Mouse (Mus musculus) megakaryocyte, embryonic 14.5 days (primary cell): ENCODE data around the gene Gm17651. TPM values are rescaled to one million over a fixed set of nuclear protein-coding genes. Genes with fewer than 3 reads are reported as not detected.
A peak's percentile ranks its signal among the peaks of the same experiment; 100 is the strongest.

ENCODE experiments used
- H3K27me3 ChIP-seq: replicated peaks from 2 replicates; pipeline ENCODE3; 2012; ENCODE audit warnings: inconsistent platforms
- H3K36me3 ChIP-seq: replicated peaks from 2 replicates; pipeline ENCODE3; 2012; ENCODE audit warnings: low read length, inconsistent platforms, mixed read lengths
- H3K4me1 ChIP-seq: 2 replicates; pipeline ENCODE4 v1.6.1; 2012; ENCODE audit warnings: inconsistent platforms
- H3K4me3 ChIP-seq: replicated peaks from 2 replicates; pipeline ENCODE3; 2012; ENCODE audit warnings: moderate library complexity, mild to moderate bottlenecking, inconsistent platforms
- H3K9me3 ChIP-seq: 2 replicates; pipeline ENCODE4 v1.6.1; 2012; ENCODE audit warnings: inconsistent platforms
- FLI1 ChIP-seq: IDR thresholded peaks from 2 replicates; pipeline ENCODE4 v1.6.1; 2012; ENCODE audit warnings: low read length, inconsistent platforms, mixed read lengths
- GATA1 ChIP-seq: IDR thresholded peaks from 3 replicates; pipeline ENCODE4 v1.6.1; 2012; ENCODE audit warnings: mixed read lengths, low read length, inconsistent platforms, borderline replicate concordance
- polyA plus RNA-seq: library from polyadenylated mRNA; stranded (reverse); fragments of >175 nt; gene quantifications from 2 replicates; pipeline ENCODE4 v1.2.3, GENCODE M21; 2012; ENCODE audit warnings: low replicate concordance; ENCODE audit not compliant: insufficient read depth

Gm17651 gene
- polyA plus RNA-seq, 1 experiment: not detected

GRCm38 (mm10) chr3:97634288-97634761 is 40.2 kb downstream of the Gm17651 start:
- H3K36me3 ChIP-seq: no peaks in the 10 kb centered on the region
- H3K27me3 ChIP-seq: no peaks in the 10 kb centered on the region

GRCm38 (mm10) chr3:97633456-97633855 is 41.0 kb downstream of the Gm17651 start:
- Histone ChIP-seq H3K9me3 (no peaks in the 10 kb centered on the region), H3K27me3 (no peaks in the 10 kb centered on the region), H3K36me3 (no peaks in the 10 kb centered on the region), H3K4me1 (peaks cover 7% of the 10 kb centered on the region), H3K4me3 (no peak overlapping the region)
- no peak for TF ChIP-seq FLI1
- TF ChIP-seq GATA1: no peak

More at GRCm38 (mm10) chr3:97634288-97634761, 40.2 kb downstream of the Gm17651 start:
- Histone ChIP-seq H3K9me3 (no peaks in the 10 kb centered on the region), H3K4me1 (no peaks in the 10 kb centered on the region; the same call in 1 of the 2 replicates), H3K4me3 (no peak overlapping the region)
- TF ChIP-seq FLI1: no peak
- TF ChIP-seq GATA1: no peak

GRCm38 (mm10) chr3:97631258-97631860 is 43.1 kb downstream of the Gm17651 start:
- TF ChIP-seq GATA1 (no peak), FLI1 (no peak)
- H3K27me3 ChIP-seq: no peaks in the 10 kb centered on the region
- peaks cover 13% of the 10 kb centered on the region for H3K4me1 ChIP-seq
- no peaks in the 10 kb centered on the region for H3K9me3 ChIP-seq
- no peak overlapping the region for H3K4me3 ChIP-seq
- H3K36me3 ChIP-seq: no peaks in the 10 kb centered on the region

GRCm38 (mm10) chr3:97630746-97631145 is 43.7 kb downstream of the Gm17651 start:
- Histone ChIP-seq H3K9me3 (no peaks in the 10 kb centered on the region), H3K36me3 (no peaks in the 10 kb centered on the region), H3K27me3 (no peaks in the 10 kb centered on the region), H3K4me3 (no peak overlapping the region), H3K4me1 (peaks cover 13% of the 10 kb centered on the region)
- TF ChIP-seq FLI1 (no peak), GATA1 (no peak)

- Histone ChIP-seq H3K27me3 (no peaks in the 10 kb centered on the region), H3K4me3 (no peak overlapping the region), H3K9me3 (no peaks in the 10 kb centered on the region), H3K36me3 (no peaks in the 10 kb centered on the region), H3K4me1 (peaks cover 13% of the 10 kb centered on the region)
- no peak for TF ChIP-seq GATA1
- no peak for TF ChIP-seq FLI1
Observed at GRCm38 (mm10) chr3:97629941-97630340, 44.6 kb downstream of the Gm17651 start.

- H3K9me3 ChIP-seq: no peaks in the 10 kb centered on the region
- no peaks in the 10 kb centered on the region for H3K27me3 ChIP-seq
- peak within 1 kb of the TSS; percentile 89 for H3K4me3 ChIP-seq
- TF ChIP-seq GATA1 (no peak), FLI1 (no peak)
- peaks cover 13% of the 10 kb centered on the region for H3K4me1 ChIP-seq
- no peaks in the 10 kb centered on the region for H3K36me3 ChIP-seq
Observed at GRCm38 (mm10) chr3:97628391-97629001, 46.0 kb downstream of the Gm17651 start, which contains the start of gene Fmo5. TSS of gene Fmo5 (plus strand) at chr3:97628804.

- TF ChIP-seq FLI1 (no peak), GATA1 (no peak)
- peak overlapping the region; percentile 80 for H3K4me3 ChIP-seq
- H3K36me3 ChIP-seq: no peaks in the 10 kb centered on the region
- H3K9me3 ChIP-seq: no peaks in the 10 kb centered on the region
- no peaks in the 10 kb centered on the region for H3K27me3 ChIP-seq
- peaks cover 13% of the 10 kb centered on the region for H3K4me1 ChIP-seq
Observed at GRCm38 (mm10) chr3:97627893-97628292, 46.6 kb downstream of the Gm17651 start.

- no peaks in the 10 kb centered on the region for H3K27me3 ChIP-seq
- no peaks in the 10 kb centered on the region for H3K9me3 ChIP-seq
Observed at GRCm38 (mm10) chr3:97624611-97625010, 49.9 kb downstream of the Gm17651 start.

More at GRCm38 (mm10) chr3:97624611-97625010, 49.9 kb downstream of the Gm17651 start:
- Histone ChIP-seq H3K36me3 (no peaks in the 10 kb centered on the region), H3K4me3 (no peak overlapping the region), H3K4me1 (peaks cover 13% of the 10 kb centered on the region)
- no peak for TF ChIP-seq FLI1

Other genes with a start within 250 kb of the Gm17651 start
- gene Chd1l, start 64.5 kb downstream of the Gm17651 start, polyA plus RNA-seq: 3.5 TPM in 1 of 2 replicates, not detected in the other
- 0.96 TPM in 1 of 2 replicates, not detected in the other for gene Fmo5, start 45.9 kb downstream of the Gm17651 start, polyA plus RNA-seq
- gene Prkab2, start 16.5 kb downstream of the Gm17651 start, polyA plus RNA-seq: 1.4 and 2.2 TPM in 2 replicates
- gene Pde4dip, start 214.0 kb upstream of the Gm17651 start, polyA plus RNA-seq: 0.38 TPM in 1 of 2 replicates, not detected in the other
- gene Sec22b, start 226.5 kb upstream of the Gm17651 start, polyA plus RNA-seq: 34.0 and 73.4 TPM in 2 replicates